Mouse (Mus musculus) cerebellum, postnatal 36 days (tissue): ENCODE measurements around the gene Rab31.
A peak's percentile ranks its signal among the peaks of the same experiment; 100 is the strongest.

Experiments
- DNase-seq, 2 experiments: peaks; one replicate each; pipeline ENCODE4 v3.0.0; 2021 to 2022; ENCODE audit warnings: mixed read lengths in 2 of 2

Rab31 gene

DNA sequence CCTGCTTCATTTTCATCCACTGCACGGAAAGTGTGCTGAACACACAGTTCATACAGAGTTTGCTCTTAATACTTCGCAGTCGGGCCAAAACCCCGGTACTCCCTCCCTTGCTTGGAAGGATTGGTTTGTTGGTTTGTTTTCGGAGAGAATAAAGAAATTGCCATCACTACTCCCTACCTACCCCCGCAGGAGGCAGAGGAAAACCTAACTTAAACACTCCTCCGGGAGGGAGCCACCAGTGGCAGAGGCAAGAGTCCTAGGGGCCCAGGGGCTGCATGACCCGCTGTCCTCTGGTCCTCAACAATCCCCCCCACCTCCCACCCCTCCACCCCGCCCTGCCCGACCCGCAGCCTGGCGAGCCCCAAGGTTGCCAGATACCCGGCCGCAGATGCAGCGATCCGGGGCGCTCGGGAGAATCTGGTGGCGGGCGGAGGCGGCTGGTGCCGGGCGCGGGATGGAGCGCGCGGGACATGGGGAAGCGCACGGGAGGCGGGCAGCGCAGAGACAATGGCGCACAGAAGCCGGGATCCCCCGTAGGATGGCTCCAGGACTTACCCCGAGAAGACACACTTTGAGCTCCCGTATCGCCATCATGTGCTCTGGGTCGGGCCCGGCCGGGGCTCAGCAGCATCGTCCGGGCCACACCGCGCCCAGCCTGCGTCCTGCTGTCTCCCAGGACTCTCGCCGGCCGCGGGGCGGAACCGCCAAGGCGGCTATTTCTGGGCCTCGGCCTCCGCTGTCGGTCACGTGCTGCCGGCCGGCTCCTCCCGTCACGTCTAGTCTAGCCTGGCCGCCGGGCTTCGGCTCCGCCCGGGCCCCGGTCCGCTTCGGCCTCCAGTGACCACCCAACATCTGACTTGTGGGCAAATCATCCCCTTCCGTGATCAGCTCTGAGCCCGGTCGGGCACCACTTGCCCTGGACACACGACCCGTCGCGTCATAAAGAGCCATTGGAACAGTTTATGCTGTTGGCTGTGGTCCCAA is at the start of gene Rab31:
Rab31 (minus strand) TSS at position 802 of the 984 bp plus-strand sequence.
- peak; percentile 79 to 82 for DNase-seq

DNA sequence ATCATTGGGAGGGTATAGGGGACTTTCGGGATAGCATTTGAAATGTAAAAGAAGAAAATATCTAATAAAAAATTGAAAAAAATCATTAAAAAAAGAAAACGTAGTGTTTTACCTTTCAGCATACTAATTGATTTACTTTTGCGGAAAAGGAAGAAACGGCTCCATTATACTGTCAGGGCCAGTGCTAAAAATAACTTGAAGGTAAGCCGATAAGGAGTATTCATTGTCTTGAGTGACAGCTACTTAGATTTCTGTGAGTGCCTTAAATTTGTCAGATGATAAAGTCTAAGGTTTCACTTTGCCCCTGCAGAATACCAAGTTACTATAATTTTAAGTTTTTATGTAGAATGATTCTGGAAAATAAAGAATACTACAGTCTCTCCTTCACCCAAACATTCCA is 47.6 kb upstream of the Rab31 start:
- no peak for DNase-seq

DNA sequence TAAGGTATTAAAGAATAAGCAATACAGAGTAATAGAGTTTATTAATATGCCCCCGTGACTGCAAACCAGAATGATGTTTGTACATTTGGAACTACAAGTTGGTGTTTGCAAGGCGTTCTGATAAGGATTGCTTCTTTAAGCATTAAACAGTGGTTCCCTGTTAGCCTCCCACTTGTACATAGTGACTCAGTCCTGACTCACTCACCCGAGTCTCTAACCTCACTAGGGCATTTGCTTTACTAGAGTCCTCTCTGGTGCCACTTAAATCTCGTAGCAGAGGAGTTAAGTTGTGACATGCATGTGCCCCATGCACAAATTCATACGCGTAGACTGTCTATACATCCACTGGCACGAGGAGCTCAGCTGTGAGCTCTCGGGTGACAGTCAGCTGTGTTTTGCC is 41.2 kb upstream of the Rab31 start:
- DNase-seq, result no peak

DNA sequence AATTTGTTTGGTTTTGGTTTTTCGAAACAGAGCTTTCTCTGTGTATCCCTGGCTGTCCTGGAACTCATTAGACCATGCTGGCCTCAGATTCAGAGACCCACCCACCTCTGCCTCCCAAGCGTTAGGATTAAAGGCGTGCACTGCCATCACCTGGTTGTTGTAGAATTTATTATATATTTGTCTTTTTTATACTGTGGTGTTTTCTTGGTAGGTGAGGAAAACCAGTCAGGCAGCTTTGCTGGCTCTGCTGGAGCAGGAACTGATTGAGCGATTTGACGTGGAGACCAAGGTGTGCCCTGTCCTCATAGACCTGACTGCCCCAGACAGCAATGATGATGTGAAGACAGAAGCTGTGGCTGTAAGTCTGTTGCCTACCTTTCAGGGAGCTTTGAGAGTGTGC is 38.5 kb upstream of the Rab31 start:
- no peak for DNase-seq

DNA sequence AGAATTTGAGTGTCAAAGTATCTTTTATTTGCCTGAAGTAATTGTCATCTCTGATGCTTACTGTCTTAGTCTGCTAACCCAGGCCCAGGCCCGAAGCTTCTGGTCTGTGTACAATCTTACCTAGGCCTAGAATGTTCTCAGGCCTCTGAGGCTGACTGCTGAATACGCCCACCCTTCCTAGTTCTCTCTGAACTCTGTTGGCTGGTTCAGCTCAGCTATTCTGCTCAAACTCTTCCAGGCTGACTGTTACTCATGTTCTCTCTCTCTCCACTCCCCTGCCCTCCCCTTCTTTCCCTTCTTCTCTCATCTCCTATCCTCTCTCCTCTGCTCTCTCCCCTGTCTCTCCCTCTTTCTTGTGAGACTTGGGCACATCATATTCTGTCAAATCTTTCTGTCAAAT is 33.9 kb upstream of the Rab31 start:
- DNase-seq, result no peak

DNA sequence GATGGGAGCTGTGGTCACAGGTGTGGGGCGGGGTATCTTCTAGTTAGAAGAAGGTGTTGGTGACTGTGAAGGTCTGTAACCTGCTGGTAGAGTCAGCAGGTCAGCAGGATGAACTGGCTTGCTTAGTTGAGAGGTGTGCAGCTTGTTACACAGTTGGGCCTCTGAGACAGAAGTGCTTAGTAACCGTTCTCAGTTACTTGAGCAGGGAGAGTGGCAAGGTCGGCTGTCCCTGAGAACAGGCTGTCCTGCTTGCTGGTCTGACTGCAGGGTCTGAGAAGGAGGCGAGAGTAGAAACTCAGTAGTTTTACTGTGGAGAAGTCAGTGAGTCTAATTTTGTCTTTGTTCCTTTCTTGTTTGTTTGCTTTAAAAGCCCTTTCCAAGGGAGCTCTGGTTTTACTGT is 33.4 kb upstream of the Rab31 start:
- no peak for DNase-seq

DNA sequence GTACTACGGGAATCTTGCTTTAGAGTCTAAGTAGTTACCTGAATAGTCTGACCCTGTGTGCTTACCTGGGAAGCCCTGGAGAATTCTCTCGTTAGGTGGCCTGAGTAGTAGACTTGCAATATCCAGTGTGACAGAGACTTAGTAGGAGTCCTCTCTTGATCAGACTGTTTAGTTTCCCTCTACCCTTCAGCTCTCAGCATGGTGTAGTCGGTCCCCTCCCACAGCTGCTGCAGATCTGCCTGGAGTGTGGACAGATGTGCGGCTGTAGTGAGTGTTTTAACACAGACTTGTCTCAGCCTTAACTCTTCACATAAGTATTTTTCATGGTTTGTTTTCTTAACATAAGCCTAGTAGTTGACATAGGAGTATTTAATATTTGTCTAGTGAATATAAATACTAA is 29.5 kb upstream of the Rab31 start:
- no peak for DNase-seq

DNA sequence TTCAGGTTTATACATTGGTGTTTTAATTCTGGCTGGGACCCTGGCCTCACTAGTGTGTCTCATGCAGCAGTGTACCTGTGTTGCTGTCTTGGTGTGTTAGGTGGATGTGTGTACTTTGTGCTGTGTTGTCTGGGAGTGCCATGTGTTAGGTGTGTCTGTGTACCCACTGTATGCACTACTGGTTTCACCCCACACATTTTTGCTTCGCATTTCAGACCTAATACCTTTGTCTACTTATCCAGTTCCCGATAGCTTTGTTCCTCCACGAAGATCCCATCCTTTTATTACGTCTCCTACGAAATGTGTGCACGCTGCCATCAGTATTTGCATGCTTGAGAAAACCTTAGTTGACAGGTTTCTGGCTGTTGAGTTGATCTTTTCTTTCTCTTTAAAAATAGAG is 27.9 kb upstream of the Rab31 start:
- no peak for DNase-seq

DNA sequence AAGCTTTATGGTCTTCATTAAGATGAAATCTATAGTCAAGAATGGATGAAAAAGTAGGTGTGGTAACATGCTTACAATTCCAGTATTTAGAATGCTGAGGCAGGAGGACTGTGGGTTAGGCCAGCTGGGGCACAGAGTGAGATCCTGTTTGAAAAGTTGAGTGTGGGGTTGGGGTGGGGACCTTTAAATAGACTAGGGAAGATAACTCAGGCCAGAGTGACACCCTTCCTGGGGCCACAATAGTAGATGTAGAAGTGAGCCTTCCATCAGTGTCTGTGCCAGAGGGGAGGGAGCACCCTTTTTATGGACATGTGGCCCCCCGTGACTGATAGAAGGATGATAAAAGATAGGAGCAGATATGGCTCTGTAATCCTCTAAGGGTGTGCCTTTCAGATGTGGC is 26.8 kb upstream of the Rab31 start:
- DNase-seq, result no peak

DNA sequence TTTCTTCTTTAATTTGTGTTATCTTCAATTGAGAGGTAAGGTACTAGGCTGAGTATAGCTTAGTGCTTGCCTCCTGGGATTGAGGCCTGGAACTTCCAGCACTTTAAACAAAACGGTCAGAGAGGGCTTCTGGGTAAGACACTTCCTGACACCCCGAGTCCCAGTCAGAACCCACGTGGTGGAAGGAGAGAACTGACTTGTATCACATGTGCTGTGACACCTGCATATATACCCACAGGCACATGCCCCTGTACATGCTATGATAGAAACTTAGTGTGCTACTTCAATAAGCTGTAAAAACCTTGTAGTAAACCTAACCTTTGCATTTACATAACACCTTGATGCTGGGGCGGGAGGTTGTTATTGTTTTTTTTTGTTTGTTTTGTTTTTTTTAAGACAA is 25.9 kb upstream of the Rab31 start:
- DNase-seq, result no peak

DNA sequence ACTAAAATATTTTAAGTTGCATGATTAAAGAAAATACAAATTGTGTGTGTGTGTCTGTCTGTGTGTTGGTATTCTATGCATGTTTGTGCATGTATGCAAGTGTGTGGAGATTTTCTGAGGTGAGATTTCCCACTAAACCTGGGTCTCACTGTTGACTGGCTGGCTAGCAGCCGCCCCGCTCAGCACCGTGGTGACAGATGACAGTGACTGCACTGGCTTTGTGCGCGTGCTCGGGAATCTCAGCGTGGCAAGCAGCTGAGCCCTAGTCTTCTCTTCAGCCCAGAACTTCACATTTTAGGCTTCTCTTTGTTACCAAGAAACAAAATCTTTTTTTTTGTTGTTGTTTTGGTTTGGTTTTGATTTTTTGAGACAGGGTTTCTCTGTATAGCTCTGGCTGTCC is 23.5 kb upstream of the Rab31 start:
- no peak for DNase-seq

DNA sequence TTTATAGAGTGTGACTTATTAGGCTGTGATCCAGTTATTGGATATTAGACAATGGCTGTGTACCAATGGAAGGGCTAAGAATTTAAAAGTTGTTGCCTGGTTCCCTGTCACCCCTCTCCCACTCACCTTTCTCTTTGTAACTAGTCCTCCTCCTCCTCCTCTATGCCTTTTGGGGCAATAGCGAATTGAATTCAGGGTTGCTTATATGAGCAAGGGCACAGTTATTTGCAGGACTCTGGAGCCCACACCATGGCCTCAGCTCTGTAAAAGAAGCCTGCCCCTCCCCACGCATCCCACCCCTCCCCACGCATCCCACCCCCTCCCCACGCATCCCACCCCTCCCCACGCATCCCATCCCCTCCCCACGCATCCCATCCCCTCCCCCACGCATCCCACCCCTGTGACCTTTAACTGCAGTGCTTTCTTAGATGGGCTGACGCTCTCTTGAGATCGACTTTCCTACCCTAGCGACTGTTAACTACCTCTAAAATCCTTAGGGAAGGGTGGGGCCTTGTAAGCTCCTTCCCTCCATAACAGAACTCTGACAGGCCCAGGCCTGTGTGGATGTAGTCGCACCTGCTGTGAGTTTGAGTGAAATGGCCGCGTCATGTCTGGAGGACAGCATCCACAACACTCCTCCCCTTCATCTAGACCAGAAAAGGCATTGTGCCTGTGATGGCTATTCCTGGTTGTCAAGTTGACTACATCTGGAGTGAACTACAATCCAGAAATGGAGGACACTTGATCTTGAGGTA is 21.7 kb upstream of the Rab31 start:
- DNase-seq, result no peak

DNA sequence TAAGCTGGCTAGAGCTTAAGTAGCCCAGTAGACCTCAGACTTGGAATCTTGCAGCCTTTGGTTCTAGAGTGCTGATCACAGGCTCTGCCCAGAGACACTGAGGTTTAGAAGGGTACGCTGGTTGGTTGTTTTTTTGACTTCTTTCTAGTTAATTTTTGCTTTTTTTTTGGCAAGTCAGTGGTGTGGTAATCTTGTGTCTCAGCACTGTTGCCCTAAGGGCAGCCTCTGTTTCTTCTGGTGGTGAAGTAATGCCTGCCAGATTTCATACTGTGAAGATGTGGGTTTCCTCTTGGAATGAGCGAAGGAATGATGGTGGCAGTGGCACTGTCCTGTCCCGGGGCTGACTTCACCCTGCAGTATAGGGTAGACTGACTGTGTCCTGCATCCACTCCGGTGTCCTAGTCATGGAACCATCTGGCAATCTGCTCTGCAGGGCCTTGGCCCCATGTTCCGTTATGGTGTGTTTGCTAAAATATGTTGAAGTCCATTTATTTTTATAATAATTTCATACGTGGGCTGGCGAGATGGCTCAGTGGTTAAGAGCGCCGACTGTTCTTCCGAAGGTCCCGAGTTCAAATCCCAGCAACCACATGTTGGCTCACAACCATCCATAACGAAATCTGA is 20.9 kb upstream of the Rab31 start:
- no peak for DNase-seq

DNA sequence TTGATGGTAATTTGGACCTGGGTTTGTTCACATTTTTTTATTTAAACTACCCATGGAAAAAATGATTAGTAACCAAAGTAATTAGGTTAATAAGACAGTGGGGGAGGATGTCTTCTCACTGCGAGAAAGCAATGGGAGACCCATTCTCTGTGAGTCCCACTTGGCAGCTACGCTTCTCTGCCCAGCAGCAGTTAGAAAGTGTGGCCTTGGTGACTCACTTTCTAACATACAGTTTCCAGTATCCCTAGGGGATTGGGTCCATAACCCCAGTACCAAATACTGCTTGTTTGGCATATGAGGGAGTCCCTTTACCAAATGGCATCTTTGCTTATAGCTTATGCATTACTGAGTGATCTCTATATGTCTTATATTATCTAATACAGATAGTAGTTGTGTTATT is 18.6 kb upstream of the Rab31 start:
- DNase-seq, result no peak

DNA sequence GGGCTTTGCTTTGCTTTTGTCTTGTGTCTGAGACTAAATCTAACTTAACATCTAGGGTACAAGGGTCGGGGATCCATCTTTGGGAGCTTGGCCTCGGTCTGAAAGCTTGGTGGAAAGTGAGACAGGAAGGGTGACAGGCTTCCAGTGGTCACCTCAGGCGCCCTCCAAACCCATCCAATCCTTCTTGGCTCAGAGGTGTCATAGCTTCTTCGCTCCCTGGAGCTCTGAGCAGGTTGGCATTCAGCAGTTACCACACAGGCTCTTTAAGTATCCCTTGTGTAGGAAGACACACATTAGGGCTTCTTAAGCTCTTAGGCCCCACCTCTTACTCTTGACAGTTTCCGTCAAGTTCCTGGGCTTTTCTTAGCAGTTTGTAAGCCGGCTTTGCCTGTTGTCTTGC is 17.0 kb upstream of the Rab31 start:
- no peak for DNase-seq

DNA sequence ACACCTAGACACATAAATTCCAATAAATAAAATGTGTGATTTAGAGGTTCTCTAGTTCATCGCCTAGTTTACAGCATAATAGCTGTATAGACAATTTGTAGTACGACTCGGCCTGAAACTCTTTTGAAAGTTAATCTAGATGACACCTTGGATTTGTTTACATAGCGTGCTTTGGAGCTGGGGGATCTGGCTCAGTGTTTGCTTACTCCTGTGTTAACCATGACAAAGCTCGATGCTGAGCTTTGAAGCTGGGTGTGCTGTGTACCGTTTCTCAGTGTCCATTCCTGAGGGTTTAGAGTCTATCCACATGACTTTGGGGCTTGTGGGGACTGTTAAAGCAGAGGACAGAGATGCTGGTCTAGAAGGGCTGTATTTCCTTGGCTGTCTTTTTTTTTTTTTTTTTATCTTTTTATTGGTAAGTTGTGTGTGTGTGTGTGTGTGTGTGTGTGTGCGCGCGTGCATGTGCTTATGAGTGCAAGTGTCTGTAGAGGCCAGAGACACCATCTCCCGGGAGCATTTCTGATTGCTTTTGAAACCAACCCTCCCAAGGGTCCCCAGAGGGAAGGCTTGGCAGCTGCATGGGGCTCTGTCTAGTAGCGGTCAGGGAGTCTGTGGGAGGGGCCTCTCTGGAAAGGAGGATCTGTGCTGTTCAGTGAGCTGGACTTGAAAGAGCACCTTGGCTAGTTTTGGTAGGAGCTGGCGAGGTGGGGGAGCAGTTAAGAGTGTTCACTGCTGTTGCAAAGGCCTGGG is 16.2 kb upstream of the Rab31 start:
- DNase-seq, result no peak

DNA sequence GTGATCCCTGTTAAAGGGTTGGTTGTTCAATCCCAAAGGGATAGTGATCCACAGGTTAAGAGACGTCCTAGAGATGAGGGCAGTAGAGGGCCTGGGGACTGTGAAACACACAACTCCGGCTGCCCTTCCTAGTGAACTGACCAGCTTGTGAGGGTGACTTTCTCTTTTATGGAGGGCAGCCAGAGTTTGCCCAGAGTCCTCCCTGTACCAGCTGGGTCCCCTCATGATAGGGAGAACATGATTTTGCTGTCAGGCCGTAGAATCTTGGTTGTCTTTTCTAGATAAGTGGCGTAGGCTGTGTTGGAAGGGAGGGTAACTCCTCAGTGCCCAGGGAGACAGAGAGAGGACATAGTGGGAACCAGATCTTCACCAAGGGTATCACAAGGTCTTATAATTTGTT is 14.7 kb upstream of the Rab31 start:
- no peak for DNase-seq

DNA sequence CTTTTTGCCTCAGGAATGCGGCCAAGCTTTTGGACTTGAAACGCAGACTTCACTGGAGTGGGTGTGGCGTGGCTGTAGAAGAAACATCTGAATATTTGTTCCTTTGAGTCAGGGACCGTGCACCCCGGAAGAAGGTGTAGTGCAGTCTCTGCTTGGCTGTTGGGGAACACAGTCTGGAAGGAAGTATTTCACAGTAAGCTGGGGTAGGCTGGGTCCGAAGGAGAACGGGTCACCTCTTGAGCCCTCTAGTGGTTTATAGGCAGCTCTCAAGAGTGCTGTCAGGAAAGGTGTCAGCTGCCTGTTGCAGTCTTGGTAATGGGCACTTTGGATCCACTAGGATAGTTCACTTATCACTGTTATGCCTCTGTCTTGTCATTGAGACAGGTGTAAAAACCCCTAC is 13.7 kb upstream of the Rab31 start:
- no peak for DNase-seq

DNA sequence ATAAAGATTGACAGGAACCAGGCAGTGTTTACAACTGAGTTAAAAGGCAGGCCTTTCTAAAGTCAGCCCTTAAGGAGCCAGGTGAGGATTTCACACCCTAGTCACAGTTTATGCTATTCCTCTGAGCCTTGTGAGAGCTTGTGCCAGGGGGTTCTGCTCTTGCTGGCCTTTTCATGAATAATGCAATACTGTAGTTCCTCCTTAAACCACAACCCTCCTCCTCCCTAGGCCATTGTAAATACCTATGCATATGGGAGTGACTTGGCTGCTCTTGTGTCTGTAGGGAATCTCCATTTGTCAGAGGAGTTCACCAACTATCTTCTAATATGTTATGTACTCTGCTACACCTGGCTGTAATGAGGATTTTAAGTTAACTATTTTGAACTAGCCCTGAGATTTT is 13.2 kb upstream of the Rab31 start:
- DNase-seq, result no peak

DNA sequence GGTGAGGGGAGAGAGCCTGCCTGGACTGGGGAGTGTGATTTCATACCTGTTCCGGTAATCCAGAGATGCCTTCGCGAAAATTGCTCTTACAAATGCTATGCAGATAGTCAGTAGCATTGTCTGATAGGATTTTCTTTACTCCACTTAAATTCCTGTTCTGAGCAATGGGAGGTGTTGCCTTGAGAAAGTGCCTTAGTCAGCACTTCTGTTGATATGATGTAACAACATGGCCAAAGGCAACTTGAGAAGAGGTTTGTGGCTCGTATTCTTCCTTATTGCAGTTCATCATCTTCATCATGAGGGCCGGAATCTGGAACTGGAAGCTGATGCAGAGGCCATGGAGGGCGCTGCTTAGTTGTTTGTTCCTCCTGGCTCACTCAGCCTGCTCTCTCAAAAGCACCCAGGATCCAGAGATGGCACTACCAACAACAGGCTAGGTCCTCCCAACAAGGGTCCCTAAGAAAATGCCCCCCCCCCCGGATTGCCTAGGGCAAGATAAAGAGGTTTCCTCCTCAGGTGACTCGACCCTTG is 12.1 kb upstream of the Rab31 start:
- DNase-seq, result no peak

DNA sequence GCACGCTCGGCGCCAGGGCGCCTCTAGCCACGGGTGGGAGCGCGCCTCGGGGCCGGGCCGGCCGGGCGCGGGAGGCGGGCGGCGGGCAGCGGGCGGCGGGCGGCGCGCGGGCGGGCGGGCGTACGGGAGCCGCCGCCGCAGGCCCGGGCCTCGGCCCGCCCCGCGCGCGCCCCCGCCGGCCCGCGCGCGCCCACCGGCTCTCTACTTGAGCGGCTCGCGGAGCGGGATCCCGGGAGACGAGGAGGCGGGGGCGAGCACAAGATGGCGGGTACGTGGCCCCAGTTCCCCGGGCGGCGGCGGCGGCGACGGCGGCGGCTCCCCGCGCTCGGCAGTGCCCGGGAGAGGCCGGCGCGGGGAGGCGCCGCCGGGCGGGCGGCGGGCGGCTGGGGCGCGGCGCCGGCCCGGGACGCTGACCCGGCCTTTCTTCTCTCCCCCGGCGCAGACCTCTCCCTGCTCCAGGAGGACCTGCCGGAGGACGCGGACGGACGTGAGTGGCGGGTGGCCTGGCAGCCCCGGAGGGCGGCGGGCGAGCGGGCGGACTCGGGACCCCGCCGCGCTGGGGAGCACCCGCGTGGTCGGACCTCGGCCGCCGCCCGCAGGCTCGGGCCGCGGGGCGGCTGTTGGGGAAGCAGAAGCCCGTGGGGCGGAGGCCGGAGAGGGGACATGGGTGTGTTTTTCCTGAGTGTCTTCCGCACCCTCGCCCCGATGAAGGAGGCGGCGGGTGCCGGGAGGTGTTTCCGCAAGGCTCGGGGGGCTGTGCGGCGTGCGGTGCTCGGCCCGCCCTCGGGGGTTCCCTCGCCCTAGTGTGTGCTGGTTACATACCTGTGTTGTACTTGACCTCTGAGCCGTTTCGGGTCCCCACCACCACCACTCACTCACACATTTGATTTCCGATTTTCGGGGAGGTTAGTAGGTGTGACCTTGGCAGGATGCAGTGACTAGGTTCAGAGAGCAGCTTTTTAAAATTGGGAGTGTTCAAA is 10.9 kb upstream of the Rab31 start:
- peak; percentile 73 to 84 for DNase-seq
